Mouse (Mus musculus) MEL (cell line): ENCODE data around the gene Ccdc12. TPM values are rescaled to one million over a fixed set of nuclear protein-coding genes. Genes with fewer than 3 reads are reported as not detected.

Experiments used
- DNase-seq: peaks from one replicate; pipeline ENCODE4 v3.0.0; 2011; ENCODE audit warnings: low read depth, low spot score
- H3K27ac ChIP-seq: 2 replicates; pipeline ENCODE4 v1.5.1; 2012; ENCODE audit warnings: low read depth, mild to moderate bottlenecking, control low read depth, low read length, moderate library complexity; ENCODE audit not compliant: control insufficient read depth
- H3K27me3 ChIP-seq, 2 experiments: fragments of 150-350 bp in 1 of 2; sonication (generic) in 1 of 2; 2 replicates each; pipeline ENCODE4 v1.6.1; 2012; ENCODE audit warnings: low read length in 2 of 2, mild to moderate bottlenecking in 2 of 2, improper control_type of control experiment in 1 of 2, moderate library complexity in 1 of 2; ENCODE audit not compliant: insufficient read depth in 2 of 2, control insufficient read depth in 1 of 2
- H3K36me3 ChIP-seq, 2 experiments: 2 replicates each; pipeline ENCODE4 v1.6.1; 2012 to 2014; ENCODE audit warnings: low read length in 2 of 2, improper control_type of control experiment in 1 of 2, inconsistent platforms in 1 of 2, mild to moderate bottlenecking in 1 of 2; ENCODE audit not compliant: insufficient read depth in 2 of 2, control insufficient read depth in 1 of 2
- H3K4me1 ChIP-seq, 2 experiments: fragments of 150-350 bp in 1 of 2; sonication (generic) in 1 of 2; 2 replicates each; pipeline ENCODE4 v1.6.1; 2012; ENCODE audit warnings: low read length in 2 of 2, improper control_type of control experiment in 1 of 2, mild to moderate bottlenecking in 1 of 2; ENCODE audit not compliant: insufficient read depth in 2 of 2, control insufficient read depth in 1 of 2
- H3K4me3 ChIP-seq, 2 experiments: fragments of 150-350 bp in 1 of 2; sonication (generic) in 1 of 2; 2 replicates each; pipeline ENCODE4 v1.5.1; 2012; ENCODE audit warnings: low read depth in 2 of 2, low read length in 2 of 2, mild to moderate bottlenecking in 2 of 2, moderate library complexity in 2 of 2, control low read depth in 1 of 2, improper control_type of control experiment in 1 of 2; ENCODE audit not compliant: control insufficient read depth in 1 of 2, insufficient read depth in 1 of 2
- H3K79me2 ChIP-seq: 2 replicates; pipeline ENCODE4 v1.6.1; 2012; ENCODE audit warnings: mild to moderate bottlenecking, low read length, moderate library complexity; ENCODE audit not compliant: control insufficient read depth, poor library complexity, insufficient read depth
- H3K9ac ChIP-seq: 2 replicates; pipeline ENCODE4 v1.6.1; 2012; ENCODE audit warnings: low read depth, mild to moderate bottlenecking, control low read depth, low read length, moderate library complexity; ENCODE audit not compliant: control insufficient read depth, poor library complexity, severe bottlenecking
- H3K9me3 ChIP-seq: fragments of 150-350 bp; sonication (generic); replicated peaks from 2 replicates; pipeline ENCODE4 v1.6.1; 2012; ENCODE audit warnings: mild to moderate bottlenecking, low read length, improper control_type of control experiment, moderate library complexity; ENCODE audit not compliant: insufficient read depth
- BHLHE40 ChIP-seq: IDR thresholded peaks from 2 replicates; pipeline ENCODE4 v1.6.1; 2012; ENCODE audit warnings: low read depth, mild to moderate bottlenecking, inconsistent platforms, low read length, improper control_type of control experiment, borderline replicate concordance
- CHD1 ChIP-seq: IDR thresholded peaks from 2 replicates; pipeline ENCODE4 v1.6.1; 2012; ENCODE audit warnings: low read depth, mild to moderate bottlenecking, inconsistent platforms, low read length, improper control_type of control experiment
- CHD2 ChIP-seq: IDR thresholded peaks from 2 replicates; pipeline ENCODE4 v1.6.1; 2011; ENCODE audit warnings: low read length, improper control_type of control experiment
- EP300 ChIP-seq, 2 experiments: IDR thresholded peaks; 2 replicates each; pipeline ENCODE4 v1.6.1; 2011; ENCODE audit warnings: improper control_type of control experiment in 2 of 2, low read length in 2 of 2, low read depth in 1 of 2, mild to moderate bottlenecking in 1 of 2
- GABPA ChIP-seq: IDR thresholded peaks from 2 replicates; pipeline ENCODE4 v1.6.1; 2012; ENCODE audit warnings: low read depth, mild to moderate bottlenecking, inconsistent platforms, low read length, improper control_type of control experiment, moderate library complexity
- GATA1 ChIP-seq: IDR thresholded peaks from 2 replicates; pipeline ENCODE4 v1.6.1; 2011; ENCODE audit warnings: low read depth, low read length, improper control_type of control experiment
- MAFK ChIP-seq: IDR thresholded peaks from 2 replicates; pipeline ENCODE4 v1.6.1; 2011; ENCODE audit warnings: low read depth, mild to moderate bottlenecking, low read length, improper control_type of control experiment, borderline replicate concordance
- MAX ChIP-seq: IDR thresholded peaks from 2 replicates; pipeline ENCODE4 v1.6.1; 2011; ENCODE audit warnings: low read length, improper control_type of control experiment
- MAZ ChIP-seq: IDR thresholded peaks from 2 replicates; pipeline ENCODE4 v1.6.1; 2012; ENCODE audit warnings: low read depth, mild to moderate bottlenecking, inconsistent platforms, low read length, improper control_type of control experiment
- MEF2A ChIP-seq: IDR thresholded peaks from 2 replicates; pipeline ENCODE4 v1.6.1; 2014; ENCODE audit warnings: low read depth, mild to moderate bottlenecking, inconsistent platforms, low read length, improper control_type of control experiment; ENCODE audit not compliant: poor library complexity, insufficient replicate concordance, severe bottlenecking; ENCODE audit errors: extremely low read depth
- MXI1 ChIP-seq: IDR thresholded peaks from 2 replicates; pipeline ENCODE4 v1.6.1; 2011; ENCODE audit warnings: mild to moderate bottlenecking, low read depth, low read length, improper control_type of control experiment
- MYB ChIP-seq: IDR thresholded peaks from 2 replicates; pipeline ENCODE4 v1.6.1; 2011; ENCODE audit warnings: mild to moderate bottlenecking, low read depth, low read length, improper control_type of control experiment
- POLR2AphosphoS2 ChIP-seq: IDR thresholded peaks from 2 replicates; pipeline ENCODE4 v1.6.1; 2011; ENCODE audit warnings: low read length, improper control_type of control experiment
- POLR2AphosphoS5 ChIP-seq: IDR thresholded peaks from 2 replicates; pipeline ENCODE4 v1.6.1; 2012; ENCODE audit warnings: low read depth, borderline replicate concordance, mild to moderate bottlenecking, inconsistent platforms, low read length, moderate library complexity, mixed read lengths
- RCOR1 ChIP-seq: IDR thresholded peaks from 2 replicates; pipeline ENCODE4 v1.6.1; 2012; ENCODE audit warnings: low read depth, mild to moderate bottlenecking, inconsistent platforms, low read length, improper control_type of control experiment
- TAL1 ChIP-seq: IDR thresholded peaks from 2 replicates; pipeline ENCODE4 v1.6.1; 2012; ENCODE audit warnings: mild to moderate bottlenecking, inconsistent platforms, low read length, moderate library complexity, mixed read lengths
- TBP ChIP-seq: IDR thresholded peaks from 2 replicates; pipeline ENCODE4 v1.8.0; 2011; ENCODE audit warnings: low read depth, low read length, improper control_type of control experiment
- TCF12 ChIP-seq: IDR thresholded peaks from 2 replicates; pipeline ENCODE4 v1.6.1; 2014; ENCODE audit warnings: low read depth, mild to moderate bottlenecking, inconsistent platforms, low read length, improper control_type of control experiment, moderate library complexity
- UBTF ChIP-seq: IDR thresholded peaks from 2 replicates; pipeline ENCODE4 v1.6.1; 2012; ENCODE audit warnings: low read depth, mild to moderate bottlenecking, inconsistent platforms, low read length, improper control_type of control experiment, moderate library complexity, borderline replicate concordance; ENCODE audit not compliant: insufficient read depth
- USF2 ChIP-seq, 2 experiments: IDR thresholded peaks; 2 replicates each; pipeline ENCODE4 v1.6.1; 2011 to 2012; ENCODE audit warnings: improper control_type of control experiment in 2 of 2, low read length in 2 of 2, borderline replicate concordance in 1 of 2, inconsistent platforms in 1 of 2, low read depth in 1 of 2, mild to moderate bottlenecking in 1 of 2; ENCODE audit not compliant: insufficient read depth in 1 of 2
- ZNF384 ChIP-seq: IDR thresholded peaks from 2 replicates; pipeline ENCODE4 v1.6.1; 2012; ENCODE audit warnings: low read depth, mild to moderate bottlenecking, inconsistent platforms, low read length, improper control_type of control experiment
- polyA plus RNA-seq, 2 experiments: library from polyadenylated mRNA; stranded (reverse) in 1 of 2; unstranded in 1 of 2; fragments of >175 nt in 1 of 2; fragments of >200 nt in 1 of 2; gene quantifications; 2 replicates each; pipeline versions ENCODE4 v1.2.1 to v1.2.4; 2012; ENCODE audit warnings: low replicate concordance in 2 of 2, low read depth in 1 of 2; ENCODE audit not compliant: insufficient read length in 2 of 2, insufficient read depth in 1 of 2, missing spikeins in 1 of 2
- total RNA-seq: library from RNA; depleted of rRNA; stranded (reverse); fragments of 300-350 nt; gene quantifications from 2 replicates; pipeline ENCODE4 v1.2.3, GENCODE M21; 2012

The Ccdc12 gene
- total and polyA plus RNA-seq, 3 experiments = 112 to 129 TPM; not detected in 1

DNA sequence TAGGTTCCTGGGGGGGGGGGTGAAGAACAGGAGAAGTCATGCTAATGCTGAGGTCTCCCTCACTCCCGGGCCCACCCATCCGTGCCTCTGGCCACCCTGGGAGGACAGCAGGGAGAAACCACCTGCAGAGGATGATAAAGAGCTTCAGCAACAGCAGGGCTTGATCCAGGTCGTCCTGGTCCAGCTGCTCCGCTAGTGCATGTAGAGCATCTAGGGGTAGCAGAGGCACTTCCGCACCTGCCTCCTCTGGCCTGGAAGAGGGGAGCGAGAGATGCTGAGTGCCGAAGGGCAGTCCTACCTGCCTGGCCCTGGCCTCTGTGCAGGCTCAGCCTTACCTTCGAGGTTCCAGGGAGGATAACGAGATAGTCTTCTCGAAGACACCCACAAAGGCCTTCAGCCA, 12.0 kb upstream of the Ccdc12 start:
- Histone ChIP-seq H3K36me3 (no peaks in the 10 kb centered on the region), H3K27me3 (no peaks in the 10 kb centered on the region), H3K79me2 (no peaks in the 10 kb centered on the region), H3K4me1 (no peaks in the 10 kb centered on the region; a peak in 1 of 4 replicates), H3K4me3 (no peak overlapping the region), H3K9me3 (no peaks in the 10 kb centered on the region), H3K27ac (no peak overlapping the region), H3K9ac (no peak overlapping the region)
- DNase-seq = no peak
- TF ChIP-seq GATA1 (no peak), MAX (no peak), GABPA (no peak), POLR2AphosphoS5 (no peak), MEF2A (no peak), POLR2AphosphoS2 (no peak), MYB (no peak), UBTF (no peak), MXI1 (no peak), MAZ (no peak), EP300 (IDR thresholded peaks at IDR 0.05; ENCODE audit: low read depth in 1 of 2, low read length in 2 of 2) (no peak), CHD2 (no peak), MAFK (no peak), TBP (no peak), BHLHE40 (no peak), USF2 (IDR thresholded peaks at IDR 0.05; ENCODE audit: borderline replicate concordance in 1 of 2, insufficient read depth in 1 of 2, low read depth in 1 of 2, low read length in 2 of 2) (no peak), CHD1 (no peak), RCOR1 (no peak), TAL1 (no peak)

DNA sequence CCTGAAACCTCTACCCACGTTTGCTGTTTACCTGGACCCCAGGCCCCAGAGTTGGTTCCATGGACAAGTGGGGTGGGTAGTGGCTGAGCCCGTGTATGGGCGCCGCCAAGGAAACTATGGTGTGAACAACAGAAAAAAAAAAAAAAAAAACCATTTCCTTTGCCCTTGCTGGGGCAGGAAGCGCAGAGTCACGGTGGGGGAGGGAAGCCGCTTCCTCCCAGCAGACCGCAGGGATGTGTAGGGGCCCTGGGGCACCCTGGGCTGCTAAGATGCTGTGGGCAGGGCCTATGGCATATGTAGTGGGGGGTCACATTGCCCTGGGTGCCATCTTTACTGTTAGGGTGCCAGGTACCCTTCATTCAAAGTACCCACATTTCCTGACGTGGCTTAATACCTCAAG, 11.1 kb upstream of the Ccdc12 start:
- H3K9me3 ChIP-seq = no peaks in the 10 kb centered on the region
- no peak for DNase-seq
- H3K4me3 ChIP-seq = no peak overlapping the region
- no peak overlapping the region for H3K9ac ChIP-seq
- H3K27me3 ChIP-seq = no peaks in the 10 kb centered on the region
- TF ChIP-seq TCF12 = no peak
- TF ChIP-seq ZNF384 = 0 out of 2 replicates have a peak, but pooled peaks have one; percentile 48
- H3K79me2 ChIP-seq = no peaks in the 10 kb centered on the region; the same call in 1 of the 2 replicates
- no peaks in the 10 kb centered on the region; a peak in 1 of 4 replicates for H3K4me1 ChIP-seq
- no peaks in the 10 kb centered on the region for H3K36me3 ChIP-seq
- no peak overlapping the region for H3K27ac ChIP-seq
